Mouse (Mus musculus) natural killer cell, adult 2 months (primary cell): ENCODE measurements around the gene Wbp11.

Experiments used
- DNase-seq, 2 experiments: peaks; one replicate each; pipeline ENCODE4 v3.0.0; 2022; ENCODE audit warnings: low spot score in 2 of 2

Gene Wbp11

GRCm38 (mm10) chr6:136837323-136837722 is 9.3 kb upstream of the Wbp11 start:
- DNase-seq: no peak

GRCm38 (mm10) chr6:136835352-136835751 is 7.3 kb upstream of the Wbp11 start, which contains the start of gene Smco3:
Gene Smco3 (minus strand): TSS chr6:136835452.
- DNase-seq: no peak

GRCm38 (mm10) chr6:136831712-136832111 is 3.7 kb upstream of the Wbp11 start:
- peak in 1 of 2 experiments; percentile 17 for DNase-seq

GRCm38 (mm10) chr6:136828681-136829080 is 648 bp upstream of the Wbp11 start:
- DNase-seq: no peak

DNA sequence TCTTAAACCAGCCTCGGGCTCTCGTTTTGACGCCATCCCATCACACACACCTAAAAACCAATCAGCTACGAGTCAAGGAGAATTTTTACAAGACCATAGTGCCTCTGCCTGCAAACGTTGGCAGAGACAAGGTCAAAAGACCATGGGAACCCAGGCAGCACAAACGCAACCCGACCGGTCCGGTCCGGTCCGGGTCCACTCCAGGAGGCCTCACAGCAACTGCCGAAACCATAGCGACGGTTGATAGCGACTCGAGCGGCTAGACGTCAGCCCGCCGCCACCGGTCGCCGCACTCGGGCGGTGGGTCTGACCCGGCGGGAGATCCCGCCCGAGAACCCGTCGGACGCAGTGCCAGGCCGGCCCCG is 535 bp downstream of the Wbp11 start, which contains the start of gene BC049715:
Gene BC049715 (plus strand): TSS at position 111 of the 365 bp plus-strand sequence.
- no peak for DNase-seq

DNA sequence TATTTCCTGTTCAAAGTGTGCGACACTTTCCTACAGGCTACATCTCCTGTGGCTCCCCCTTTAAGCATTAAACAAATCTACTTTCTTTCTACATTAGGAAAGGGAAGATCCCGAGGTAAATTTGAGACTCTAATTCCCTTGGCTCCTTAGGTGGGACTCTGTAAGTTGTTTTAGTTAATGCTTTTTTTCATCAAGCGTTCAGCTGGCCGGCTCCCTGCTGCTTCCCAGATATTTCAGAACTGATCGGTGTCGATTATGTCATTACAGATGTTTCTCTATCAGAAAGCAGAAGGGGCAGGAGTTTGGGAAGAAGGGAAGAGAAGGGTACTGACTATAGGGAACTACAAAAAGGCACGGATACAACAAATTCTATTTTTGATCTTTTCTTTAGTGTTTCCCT is 917 bp downstream of the Wbp11 start:
- no peak for DNase-seq

DNA sequence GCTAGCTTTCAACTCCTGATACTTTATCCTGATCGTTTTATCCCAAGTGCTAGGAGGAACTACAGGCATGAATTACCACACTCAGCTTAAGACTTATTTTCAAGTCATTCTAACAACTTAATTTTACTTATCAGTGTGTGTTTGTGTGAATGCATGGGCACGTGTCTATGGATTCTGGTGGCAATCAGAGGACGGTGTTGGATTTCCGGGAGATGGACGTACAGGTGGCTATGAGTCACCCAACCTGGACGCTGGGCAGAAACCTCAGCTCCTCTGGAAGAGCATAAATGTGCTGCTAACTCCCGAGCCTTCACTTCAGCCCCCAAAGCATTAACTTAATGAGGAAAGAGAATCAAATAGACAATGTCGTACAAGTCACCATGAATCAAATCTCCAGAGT is 3.0 kb downstream of the Wbp11 start:
- DNase-seq: no peak

DNA sequence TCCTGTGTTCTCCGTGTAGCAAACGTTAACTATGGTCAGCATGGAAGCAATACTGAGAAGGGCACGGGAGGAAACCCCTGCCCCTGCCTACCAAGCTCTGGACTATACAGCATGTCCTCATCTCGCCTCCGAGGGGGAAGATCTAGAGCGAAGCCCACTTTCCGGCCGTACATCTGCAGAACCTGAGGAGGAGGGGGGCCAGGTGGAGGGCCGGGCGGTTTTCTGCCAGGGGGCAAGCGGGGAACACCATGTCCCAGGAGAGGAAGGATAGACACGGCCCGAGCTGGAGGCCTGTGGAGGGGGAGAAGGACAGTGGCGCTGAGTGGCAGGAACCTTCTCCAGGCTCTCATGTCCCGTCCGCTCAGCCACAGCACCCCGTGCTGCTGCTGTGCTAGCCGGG is 6.9 kb downstream of the Wbp11 start:
- no peak for DNase-seq

GRCm38 (mm10) chr6:136820381-136820780 is 7.7 kb downstream of the Wbp11 start:
- DNase-seq: no peak

GRCm38 (mm10) chr6:136817549-136817948 is 10.5 kb downstream of the Wbp11 start:
- no peak for DNase-seq

DNA sequence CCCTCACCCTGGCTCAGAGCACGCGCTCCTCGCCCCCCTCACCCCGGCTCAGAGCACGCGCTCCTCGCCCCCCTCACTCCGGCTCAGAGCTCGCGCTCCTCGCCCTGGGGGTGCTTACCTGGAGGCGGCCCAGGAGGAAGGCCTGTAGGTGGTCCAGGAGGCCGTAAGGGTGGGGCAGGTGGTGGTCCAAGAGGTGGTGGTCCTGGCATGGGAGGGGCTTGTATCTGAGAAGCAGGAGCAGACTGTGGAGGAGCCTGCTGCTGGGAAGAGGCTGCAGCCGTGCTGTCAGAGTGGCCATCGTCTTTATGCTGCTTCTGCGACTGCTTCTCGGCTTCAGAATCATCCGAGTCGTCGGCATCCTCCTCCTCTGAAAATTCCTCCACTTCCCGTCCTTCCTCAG is 11.2 kb downstream of the Wbp11 start:
- no peak for DNase-seq

DNA sequence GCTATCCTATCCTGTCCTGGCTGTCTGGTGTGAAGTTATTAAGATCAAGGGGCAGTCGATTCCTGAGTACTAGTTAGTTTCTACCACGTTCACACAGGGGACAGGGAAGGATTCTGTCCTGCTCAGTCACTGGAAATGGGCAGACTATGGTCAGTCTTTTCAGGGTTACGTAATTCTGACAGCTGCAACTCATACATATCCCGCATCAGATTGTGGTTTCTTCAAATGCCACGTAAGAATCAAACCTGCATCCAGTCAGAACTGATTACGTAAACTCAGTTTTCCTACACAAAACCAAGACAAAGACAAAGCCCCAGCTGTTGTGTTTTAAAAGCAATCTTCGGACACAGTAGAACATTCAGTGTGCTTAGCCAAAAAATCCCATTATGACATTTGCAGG is 12.7 kb downstream of the Wbp11 start:
- DNase-seq: no peak

GRCm38 (mm10) chr6:136813117-136813516 is 14.9 kb downstream of the Wbp11 start:
- DNase-seq: no peak

DNA sequence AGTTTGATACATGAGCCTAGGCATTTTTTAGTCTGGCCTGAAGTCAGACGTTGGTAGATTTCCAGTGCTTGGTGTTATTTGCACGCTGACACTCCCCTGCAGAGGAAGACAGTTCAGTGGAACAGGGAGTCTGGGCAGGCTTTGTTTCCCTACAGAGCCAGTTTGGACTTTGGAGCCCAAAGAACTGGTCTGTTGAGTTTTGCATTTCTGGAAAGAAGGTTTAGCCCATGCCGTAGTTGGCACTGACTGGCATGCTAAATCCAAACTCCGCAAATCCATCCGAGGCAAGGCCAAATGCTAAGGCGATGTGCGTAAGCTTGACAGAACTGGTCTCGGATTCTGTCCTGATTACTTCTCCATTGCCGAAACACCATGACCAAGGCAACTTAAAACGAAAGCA is 16.8 kb downstream of the Wbp11 start:
- DNase-seq: no peak

GRCm38 (mm10) chr6:136809673-136810072 is 18.4 kb downstream of the Wbp11 start:
- no peak for DNase-seq

DNA sequence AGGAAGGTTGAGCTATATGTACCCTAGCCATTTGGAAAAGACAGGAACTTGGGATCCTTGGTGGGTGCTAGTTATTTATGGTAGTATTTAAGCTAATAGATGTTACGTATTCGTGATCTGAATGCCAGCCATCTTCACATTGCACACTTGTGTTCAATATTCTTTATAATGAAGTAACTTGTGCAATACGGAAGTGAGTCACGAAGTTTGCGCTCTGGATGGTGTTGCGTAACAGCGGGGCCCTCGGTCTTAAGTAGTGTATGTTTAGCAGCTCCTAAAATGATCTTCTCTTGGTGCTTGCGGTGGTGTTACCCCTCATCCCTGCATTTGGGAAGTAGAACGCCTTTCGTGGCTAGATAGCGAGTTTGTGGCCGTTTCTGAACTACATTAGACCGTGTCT is 19.0 kb downstream of the Wbp11 start:
- peak; percentile 53 to 64 for DNase-seq

DNA sequence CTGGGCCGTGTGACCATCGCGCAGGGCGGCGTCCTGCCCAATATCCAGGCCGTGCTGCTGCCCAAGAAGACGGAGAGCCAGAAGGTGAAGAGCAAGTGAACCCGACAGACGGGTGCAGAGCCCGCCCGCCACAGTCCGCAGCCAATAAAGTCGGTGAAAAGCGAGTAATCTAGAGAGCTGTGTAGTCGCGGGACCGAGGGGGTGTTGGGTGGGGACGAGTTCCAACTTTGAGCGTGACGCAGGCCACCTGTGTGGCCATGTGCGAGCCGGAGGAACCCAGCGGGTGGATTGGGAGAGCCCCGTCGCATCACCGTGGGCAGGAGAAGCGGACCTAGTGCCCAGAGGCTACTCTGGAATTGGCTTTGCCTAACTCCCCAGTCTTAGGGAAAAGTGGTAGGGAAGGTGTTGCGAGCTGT is 19.4 kb downstream of the Wbp11 start:
- peak in 1 of 2 experiments; percentile 50 for DNase-seq

DNA sequence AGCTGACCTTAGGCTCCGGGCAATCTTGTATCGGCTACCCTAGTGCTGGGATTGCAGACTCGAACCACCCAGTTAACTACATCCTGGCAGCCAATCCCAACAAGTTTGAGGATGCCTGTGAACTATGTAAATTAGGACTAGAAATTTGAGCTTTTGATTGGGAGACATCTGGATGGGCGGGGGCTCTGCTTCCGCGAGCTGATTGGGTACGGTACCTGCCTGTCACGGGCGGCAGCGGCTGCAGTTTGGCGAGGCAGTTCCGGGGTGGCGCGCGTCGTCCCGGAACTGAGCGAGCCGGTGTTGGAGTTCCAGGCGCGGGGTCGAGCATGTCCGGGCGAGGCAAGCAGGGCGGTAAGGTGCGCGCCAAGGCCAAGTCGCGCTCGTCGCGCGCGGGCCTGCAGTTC is 20.0 kb downstream of the Wbp11 start, which contains the start of gene H2afj:
Gene H2afj (plus strand): TSS at position 231 of the 404 bp plus-strand sequence.
- DNase-seq: peak; percentile 96 to 97

DNA sequence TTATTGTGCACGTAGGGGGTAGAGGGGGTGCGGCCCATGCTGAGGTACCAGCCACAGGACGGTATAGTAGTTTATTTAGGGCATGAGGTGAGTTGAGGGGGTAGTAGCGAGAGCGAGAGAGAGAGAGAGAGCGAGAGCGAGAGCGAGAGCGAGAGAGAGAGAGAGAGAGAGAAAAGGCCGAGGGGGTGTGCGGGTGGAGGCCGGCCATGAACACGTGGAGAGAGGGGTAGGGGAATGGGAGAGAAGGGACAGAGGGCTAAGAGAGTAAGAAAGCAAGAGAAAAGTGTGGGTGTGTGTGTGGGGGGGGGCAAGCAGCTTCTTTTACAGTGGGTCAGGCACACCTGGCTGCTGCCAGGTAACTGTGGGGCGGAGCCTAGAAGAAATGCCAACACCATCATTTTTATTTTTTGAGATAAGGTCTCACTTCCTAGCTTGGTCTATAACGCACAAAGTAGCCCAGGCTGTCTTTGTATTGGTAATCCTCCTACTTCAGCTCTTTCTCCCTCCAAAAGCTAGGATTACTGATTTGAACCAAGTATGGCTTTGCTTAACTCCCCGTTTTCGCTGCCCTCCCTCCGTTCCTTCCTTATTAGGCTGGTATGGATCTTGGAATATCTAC is 20.5 kb downstream of the Wbp11 start:
- DNase-seq: no peak

- no peak for DNase-seq
Measured at GRCm38 (mm10) chr6:136806819-136807218, 21.2 kb downstream of the Wbp11 start.

DNA sequence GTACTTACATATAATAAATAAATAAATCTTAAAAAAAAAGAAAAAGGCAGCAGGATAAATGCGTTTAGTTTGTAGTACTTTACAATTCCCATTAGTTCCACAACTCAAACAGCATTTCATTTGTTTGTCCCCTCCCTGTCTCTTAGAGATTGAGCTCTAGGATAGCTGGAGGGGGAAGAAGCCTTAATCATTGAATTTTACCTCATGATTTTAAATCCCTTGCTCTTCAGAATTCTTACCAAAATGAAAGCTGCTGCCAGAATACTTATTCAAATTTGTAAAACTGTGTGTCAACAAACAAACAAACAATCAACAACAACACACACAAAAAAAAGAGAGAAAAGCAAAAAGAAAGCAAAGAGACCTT is 22.6 kb downstream of the Wbp11 start:
- DNase-seq: no peak

DNA sequence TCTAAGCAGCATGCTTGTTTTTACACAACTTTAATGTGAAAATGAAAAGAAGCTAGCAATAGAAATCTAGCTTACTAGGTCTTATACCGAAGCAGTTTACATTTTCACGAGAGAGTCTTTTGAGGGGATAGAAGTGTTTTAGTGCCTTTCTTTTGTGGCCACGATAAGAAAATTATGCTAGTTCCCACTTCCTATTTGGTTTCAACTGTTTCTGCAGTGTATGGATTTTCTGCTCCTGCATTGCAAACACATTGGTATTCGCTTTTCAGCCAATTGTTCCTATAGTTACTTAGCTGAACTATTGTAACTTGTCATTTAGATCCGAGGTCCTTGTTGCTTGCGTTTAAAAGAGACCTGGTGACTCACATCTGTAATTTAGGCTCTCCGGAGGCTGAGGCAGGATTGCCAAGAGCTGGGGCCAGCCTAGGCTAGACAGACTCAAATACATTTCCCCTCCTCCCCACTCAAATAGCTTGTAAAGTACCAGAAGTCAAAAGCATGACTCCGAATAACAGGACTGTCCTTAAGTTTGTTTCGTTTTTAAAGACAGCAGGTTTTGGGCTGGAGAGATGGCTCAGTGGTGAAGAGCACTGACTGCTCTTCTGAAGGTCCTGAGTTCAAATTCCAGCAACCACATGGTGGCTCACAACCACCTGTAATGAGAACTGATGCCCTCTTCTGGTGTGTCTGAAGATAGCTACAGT is 23.2 kb downstream of the Wbp11 start:
- peak in 1 of 2 experiments; percentile 6 for DNase-seq
